Mouse (Mus musculus) cortical plate, adult 2 months (tissue): ENCODE results near the gene Syne1.

ENCODE experiments used
- CTCF ChIP-seq: fragments of 200-500 bp; IDR thresholded peaks from 2 replicates; pipeline ENCODE4 v1.5.1; 2011; ENCODE audit warnings: mild to moderate bottlenecking, control low read depth, low read length; ENCODE audit not compliant: insufficient read depth; ENCODE audit errors: extremely low read depth
- POLR2A ChIP-seq: fragments of 200-500 bp; IDR thresholded peaks from 2 replicates; pipeline ENCODE4 v1.6.1; 2011; ENCODE audit warnings: mild to moderate bottlenecking, low read length, control low read depth; ENCODE audit not compliant: insufficient read depth; ENCODE audit errors: extremely low read depth

DNA sequence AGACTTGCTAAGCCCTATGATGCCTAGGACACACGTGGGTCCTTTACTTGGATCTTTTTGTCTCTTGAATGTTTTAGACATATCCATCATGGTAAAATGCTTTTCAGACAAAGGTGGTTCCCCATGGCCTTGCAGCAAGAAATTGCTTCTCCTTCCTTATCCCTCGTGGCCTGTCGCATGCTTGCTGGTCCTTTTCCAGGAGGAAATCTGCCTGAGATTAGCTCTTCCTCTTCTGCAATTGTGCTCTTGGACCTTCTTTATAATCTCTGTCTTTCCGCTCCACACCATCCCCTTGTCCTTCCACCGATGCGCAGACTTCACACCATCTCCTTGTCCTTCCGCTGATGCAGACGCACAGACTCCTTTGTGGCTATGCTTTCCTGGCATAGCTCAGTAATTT is 18.8 kb upstream of the Syne1 start:
- TF ChIP-seq CTCF (no peak), POLR2A (no peak)
